Mouse (Mus musculus) embryonic facial prominence, embryonic 12.5 days (tissue): ENCODE measurements around the gene Ctnnd2. TPM values are rescaled to one million over a fixed set of nuclear protein-coding genes. Genes with fewer than 3 reads are reported as not detected.
"Not testable (repeated sequence)": the region's sequence is repeated elsewhere in the genome, so short reads cannot be mapped to it uniquely, and the experiment has no call there.

ENCODE experiments used
- ATAC-seq: fragments of 200-750 bp; cut with Nextera tagmentation; 2 replicates; pipeline ENCODE4 v1.8.0; 2017; ENCODE audit not compliant: insufficient number of reproducible peaks, insufficient read depth, low FRiP score, low TSS enrichment
- H3K27ac ChIP-seq: fragments of 300-500 bp; sonication (generic); 2 replicates; pipeline ENCODE4 v1.5.1; 2016; ENCODE audit warnings: mild to moderate bottlenecking
- H3K27me3 ChIP-seq: fragments of 300-500 bp; sonication (generic); 2 replicates; pipeline ENCODE4 v1.6.1; 2016; ENCODE audit warnings: mild to moderate bottlenecking, moderate library complexity
- H3K36me3 ChIP-seq: fragments of 300-500 bp; sonication (generic); 2 replicates; pipeline ENCODE4 v1.6.1; 2016; ENCODE audit warnings: mild to moderate bottlenecking
- H3K4me1 ChIP-seq: fragments of 300-500 bp; sonication (generic); 2 replicates; pipeline ENCODE4 v1.6.1; 2016
- H3K4me2 ChIP-seq: fragments of 300-500 bp; sonication (generic); replicated peaks from 2 replicates; pipeline ENCODE4 v1.6.1; 2016; ENCODE audit warnings: mild to moderate bottlenecking, moderate library complexity
- H3K4me3 ChIP-seq: fragments of 300-500 bp; sonication (generic); 2 replicates; pipeline ENCODE4 v1.5.1; 2016; ENCODE audit warnings: mild to moderate bottlenecking
- H3K9ac ChIP-seq: fragments of 300-500 bp; sonication (generic); 2 replicates; pipeline ENCODE4 v1.6.1; 2016; ENCODE audit warnings: mild to moderate bottlenecking, moderate library complexity
- H3K9me3 ChIP-seq: fragments of 300-500 bp; sonication (generic); 2 replicates; pipeline ENCODE4 v1.6.1; 2016; ENCODE audit warnings: mild to moderate bottlenecking, moderate library complexity
- WGBS: fragments of 180-500 bp; shearing (Covaris S2); methylation state at CpG from one replicate; pipeline ENCODE4 v1.1.7; 2016; 5-methylcytosine and 5-hydroxymethylcytosine counted together
- polyA plus RNA-seq: library from polyadenylated mRNA; unstranded; fragments of >200 nt; fragmentation: Nextera tagmentation; extraction: Ambion mirVana; gene quantifications from 2 replicates; pipeline ENCODE4 v1.2.1, GENCODE M21; 2016

Ctnnd2 gene
- polyA plus RNA-seq = 13.5 and 15.5 TPM in 2 replicates

DNA sequence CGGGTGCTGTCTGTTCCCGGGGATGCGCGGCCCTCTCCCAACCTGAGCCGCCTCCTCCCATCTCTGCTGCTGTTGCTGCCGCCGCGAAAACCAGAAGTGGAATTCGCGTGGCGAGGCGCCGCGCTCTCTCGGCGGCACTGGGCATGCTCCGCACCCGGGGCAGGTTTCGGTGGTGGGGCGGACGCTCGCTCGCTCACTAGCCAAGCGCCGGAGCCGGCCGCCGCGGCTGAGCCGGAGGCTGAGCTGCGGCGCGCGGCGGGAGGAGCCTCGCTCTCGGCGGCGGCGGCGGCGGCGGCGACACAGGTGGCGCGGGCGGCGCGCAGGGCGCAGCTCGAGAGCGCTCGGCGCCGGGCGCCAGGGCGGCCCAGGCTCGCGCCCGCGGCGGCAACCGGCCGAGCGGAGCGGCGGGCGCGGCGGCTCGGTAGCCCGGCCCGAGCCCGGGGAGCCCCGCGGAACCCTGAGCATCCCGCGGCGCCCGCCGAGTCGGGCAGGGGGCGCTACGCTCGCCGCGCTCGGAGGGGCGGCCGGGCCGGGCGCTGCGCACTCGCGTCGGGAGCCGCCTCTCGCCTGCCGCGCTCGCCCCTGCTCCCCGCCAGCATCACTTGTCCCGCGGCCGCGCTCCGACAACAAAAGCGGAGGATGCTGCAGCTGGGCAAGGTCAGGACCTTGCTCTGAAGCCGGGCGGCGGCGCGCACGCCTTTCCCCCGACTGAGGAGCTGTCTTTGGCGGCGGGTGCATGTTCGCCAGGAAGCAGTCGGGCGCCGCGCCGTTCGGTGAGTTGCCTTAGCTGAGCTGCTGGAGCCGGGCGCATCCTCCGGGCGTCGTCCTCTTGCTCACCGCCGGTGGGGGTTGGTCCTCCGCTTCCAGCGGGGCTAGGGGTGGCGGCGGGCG is at the start of gene Ctnnd2:
TSS of gene Ctnnd2 (plus strand) at position 203 of the 891 bp plus-strand sequence.
- Histone ChIP-seq H3K27me3 (peaks cover 30% of the 10 kb centered on the region), H3K4me1 (0 out of 2 replicates have a peak, but pooled peaks cover 3% of the 10 kb centered on the region), H3K9ac (peak within 1 kb of the TSS; percentile 57), H3K4me2 (peak within 1 kb of the TSS; percentile 98), H3K27ac (peak within 1 kb of the TSS; percentile 70), H3K36me3 (no peaks in the 10 kb centered on the region), H3K4me3 (peak within 1 kb of the TSS; percentile 65), H3K9me3 (no peaks in the 10 kb centered on the region)
- WGBS = under 1% methylated on average over 113 of the region's 136 CpGs
- ATAC-seq = peak; percentile 80

DNA sequence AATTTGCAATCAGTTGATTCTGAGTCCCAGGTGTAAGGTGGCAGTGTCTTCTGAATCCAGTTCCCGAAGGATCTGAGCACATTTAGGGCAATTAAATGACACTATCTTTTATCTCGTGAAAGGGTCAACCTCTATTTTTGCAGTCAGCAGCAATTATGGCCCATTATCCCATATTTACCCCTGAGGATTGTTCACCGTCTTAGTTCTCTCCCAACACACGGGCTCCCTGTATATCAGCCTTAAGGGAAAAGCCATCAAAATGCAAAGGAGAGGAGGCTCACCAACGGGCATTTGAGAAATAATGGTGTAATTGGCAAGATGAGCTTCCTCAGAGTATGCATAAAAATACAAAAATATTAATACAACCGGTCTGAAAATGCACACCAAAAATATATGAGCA is 41.7 kb upstream of the Ctnnd2 start:
- no peaks in the 10 kb centered on the region for H3K36me3 ChIP-seq
- no peak overlapping the region for H3K27ac ChIP-seq
- H3K27me3 ChIP-seq = no peaks in the 10 kb centered on the region
- H3K4me3 ChIP-seq = no peak overlapping the region
- no peak for ATAC-seq
- WGBS = 55% methylated on average over 6 of the region's 6 CpGs
- H3K9me3 ChIP-seq = no peaks in the 10 kb centered on the region
- no peaks in the 10 kb centered on the region for H3K4me1 ChIP-seq
- no peak overlapping the region for H3K4me2 ChIP-seq
- no peak overlapping the region for H3K9ac ChIP-seq

- 33% methylated on average over 1 of the region's 1 CpGs for WGBS
- H3K9ac ChIP-seq, H3K4me1 ChIP-seq, ATAC-seq, H3K4me3 ChIP-seq, H3K27ac ChIP-seq, H3K36me3 ChIP-seq, H3K9me3 ChIP-seq, H3K4me2 ChIP-seq, H3K27me3 ChIP-seq: not testable (repeated sequence)
Measured at GRCm38 (mm10) chr15:30139626-30140025, 32.8 kb upstream of the Ctnnd2 start.

DNA sequence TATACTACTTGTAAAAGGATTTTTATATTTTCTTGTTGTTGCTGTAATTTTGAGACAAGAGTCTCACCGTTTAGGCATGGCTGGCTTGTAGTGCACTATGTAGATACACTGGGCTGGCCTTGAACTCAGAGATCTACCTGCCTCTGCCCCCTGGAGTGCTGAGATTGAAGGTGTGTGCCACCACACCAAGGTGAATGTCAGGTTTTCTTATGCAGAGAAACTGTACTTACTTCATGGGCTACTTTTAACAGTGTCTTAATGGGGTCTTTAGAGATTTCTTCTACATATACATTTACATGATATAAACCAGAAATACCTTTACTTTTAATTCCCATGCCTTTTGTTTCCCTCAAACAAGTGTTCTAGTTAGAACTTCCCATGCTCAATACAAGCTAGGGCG is 27.0 kb upstream of the Ctnnd2 start:
- no peak for ATAC-seq
- Histone ChIP-seq H3K4me1 (no peaks in the 10 kb centered on the region), H3K27ac (no peak overlapping the region), H3K36me3 (no peaks in the 10 kb centered on the region), H3K4me2 (no peak overlapping the region), H3K9me3 (no peaks in the 10 kb centered on the region), H3K27me3 (no peaks in the 10 kb centered on the region), H3K4me3 (no peak overlapping the region), H3K9ac (no peak overlapping the region)
- WGBS = 89% methylated on average over 2 of the region's 2 CpGs

DNA sequence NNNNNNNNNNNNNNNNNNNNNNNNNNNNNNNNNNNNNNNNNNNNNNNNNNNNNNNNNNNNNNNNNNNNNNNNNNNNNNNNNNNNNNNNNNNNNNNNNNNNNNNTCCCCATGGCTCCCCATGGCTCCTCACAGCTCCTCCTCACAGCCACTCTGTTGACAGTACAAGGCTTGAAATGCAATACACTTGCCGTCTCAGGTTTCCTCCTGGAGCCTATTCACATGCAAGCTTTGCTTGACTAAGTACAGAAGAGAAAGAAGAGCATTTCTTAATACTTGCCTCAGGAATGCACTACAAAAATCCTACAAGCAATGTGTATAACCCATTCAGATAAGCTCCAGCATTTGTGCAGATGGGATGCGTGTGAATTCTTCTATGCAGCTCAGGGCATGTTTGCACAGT is 20.2 kb upstream of the Ctnnd2 start:
- Histone ChIP-seq H3K9ac (no peak overlapping the region), H3K4me2 (no peak overlapping the region), H3K9me3 (no peaks in the 10 kb centered on the region), H3K36me3 (no peaks in the 10 kb centered on the region), H3K27ac (no peak overlapping the region), H3K27me3 (no peaks in the 10 kb centered on the region), H3K4me1 (no peaks in the 10 kb centered on the region), H3K4me3 (no peak overlapping the region)
- WGBS = 35% methylated on average over 2 of the region's 2 CpGs
- no peak for ATAC-seq

DNA sequence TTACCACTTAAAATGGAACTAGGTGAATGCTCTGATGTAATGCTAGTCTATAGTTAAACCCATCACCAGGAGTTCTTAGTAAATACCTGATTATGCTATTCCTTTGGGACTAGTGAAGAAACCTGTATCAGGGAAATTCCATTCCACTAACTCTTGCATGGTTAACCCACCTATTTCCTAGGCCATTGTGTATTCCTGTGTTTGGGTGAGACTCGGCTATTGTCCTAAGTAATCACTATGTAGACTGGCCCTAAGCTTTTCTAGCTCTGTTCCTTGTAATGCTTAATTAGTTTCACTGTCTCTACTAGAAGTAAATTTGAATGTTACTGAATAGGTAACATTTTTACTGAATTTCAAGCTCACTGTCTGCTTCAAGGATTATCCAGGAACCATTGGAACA is 14.4 kb upstream of the Ctnnd2 start:
- 80% methylated on average over 1 of the region's 1 CpGs for WGBS
- no peak for ATAC-seq

DNA sequence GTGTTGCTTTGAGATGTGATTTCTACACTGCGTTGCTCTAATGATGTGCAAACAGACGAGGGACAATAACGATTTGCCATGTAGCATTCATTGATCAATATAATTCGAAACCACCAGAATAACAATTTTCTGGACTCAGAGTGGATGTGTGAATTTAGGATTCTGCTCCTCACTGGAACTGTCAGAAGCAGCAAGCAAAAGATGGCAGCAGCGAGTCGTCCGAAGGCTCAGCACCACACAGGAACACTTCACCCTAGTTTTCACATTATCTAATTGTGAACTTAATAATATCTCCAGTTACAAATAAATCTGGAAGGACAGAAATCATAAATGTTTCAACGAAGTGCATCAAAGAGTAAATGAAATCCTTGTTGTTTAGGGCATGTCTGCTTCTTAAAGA is 2.4 kb upstream of the Ctnnd2 start:
- 72% methylated on average over 8 of the region's 8 CpGs for WGBS
- no peaks in the 10 kb centered on the region for H3K9me3 ChIP-seq
- H3K27me3 ChIP-seq = peaks cover 27% of the 10 kb centered on the region
- no peak for ATAC-seq
- H3K9ac ChIP-seq = no peak overlapping the region
- no peak overlapping the region for H3K27ac ChIP-seq
- no peaks in the 10 kb centered on the region for H3K36me3 ChIP-seq
- 0 out of 2 replicates have a peak, but pooled peaks cover 3% of the 10 kb centered on the region for H3K4me1 ChIP-seq
- no peak overlapping the region for H3K4me3 ChIP-seq
- H3K4me2 ChIP-seq = no peak overlapping the region

More for the DNA sequence above, 14.4 kb upstream of the Ctnnd2 start:
- H3K4me2 ChIP-seq = no peak overlapping the region
- no peak overlapping the region for H3K4me3 ChIP-seq
- no peaks in the 10 kb centered on the region for H3K9me3 ChIP-seq
- H3K4me1 ChIP-seq = no peaks in the 10 kb centered on the region
- H3K27me3 ChIP-seq = no peaks in the 10 kb centered on the region
- no peaks in the 10 kb centered on the region for H3K36me3 ChIP-seq
- H3K27ac ChIP-seq = no peak overlapping the region
- H3K9ac ChIP-seq = no peak overlapping the region

- H3K27me3 ChIP-seq = peaks cover 30% of the 10 kb centered on the region
- ATAC-seq = no peak
- no peaks in the 10 kb centered on the region for H3K36me3 ChIP-seq
- 17% methylated on average over 11 of the region's 11 CpGs for WGBS
- H3K4me2 ChIP-seq = peak overlapping the region; percentile 98
- no peak overlapping the region for H3K27ac ChIP-seq
- 0 out of 2 replicates have a peak, but pooled peaks cover 3% of the 10 kb centered on the region for H3K4me1 ChIP-seq
- peak overlapping the region; percentile 57; the same call in 1 of the 2 replicates for H3K9ac ChIP-seq
- H3K4me3 ChIP-seq = peak overlapping the region; percentile 65
- no peaks in the 10 kb centered on the region for H3K9me3 ChIP-seq
Measured at GRCm38 (mm10) chr15:30171493-30172195, 749 bp upstream of the Ctnnd2 start.

- Histone ChIP-seq H3K9ac (peak overlapping the region; percentile 57), H3K4me3 (peak overlapping the region; percentile 65), H3K9me3 (no peaks in the 10 kb centered on the region), H3K36me3 (no peaks in the 10 kb centered on the region), H3K4me2 (peak overlapping the region; percentile 98), H3K4me1 (0 out of 2 replicates have a peak, but pooled peaks cover 3% of the 10 kb centered on the region), H3K27me3 (peaks cover 30% of the 10 kb centered on the region), H3K27ac (peak overlapping the region; percentile 70)
- under 1% methylated on average over 29 of the region's 29 CpGs for WGBS
- ATAC-seq = peak; percentile 72
Measured at GRCm38 (mm10) chr15:30173370-30173941, 1.1 kb downstream of the Ctnnd2 start.

DNA sequence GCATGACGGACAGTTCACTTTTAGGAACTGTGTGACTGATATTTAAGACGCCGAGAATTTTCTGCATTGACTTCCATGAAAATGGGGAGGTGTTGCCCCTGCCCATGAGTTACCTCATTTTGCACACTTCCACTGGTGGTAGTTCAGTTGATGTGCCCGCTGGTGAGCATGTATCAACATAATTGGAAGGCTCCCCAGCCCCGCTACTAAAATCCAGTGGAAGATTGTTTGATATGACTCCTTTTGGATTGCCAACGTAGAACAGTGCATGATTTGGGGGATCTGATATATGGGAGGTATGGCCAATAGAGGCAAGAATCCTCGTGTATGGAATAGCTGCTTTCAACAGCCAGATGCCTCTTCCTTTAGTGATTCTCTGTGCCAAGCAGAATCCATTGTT is 1.9 kb downstream of the Ctnnd2 start:
- no peaks in the 10 kb centered on the region for H3K36me3 ChIP-seq

DNA sequence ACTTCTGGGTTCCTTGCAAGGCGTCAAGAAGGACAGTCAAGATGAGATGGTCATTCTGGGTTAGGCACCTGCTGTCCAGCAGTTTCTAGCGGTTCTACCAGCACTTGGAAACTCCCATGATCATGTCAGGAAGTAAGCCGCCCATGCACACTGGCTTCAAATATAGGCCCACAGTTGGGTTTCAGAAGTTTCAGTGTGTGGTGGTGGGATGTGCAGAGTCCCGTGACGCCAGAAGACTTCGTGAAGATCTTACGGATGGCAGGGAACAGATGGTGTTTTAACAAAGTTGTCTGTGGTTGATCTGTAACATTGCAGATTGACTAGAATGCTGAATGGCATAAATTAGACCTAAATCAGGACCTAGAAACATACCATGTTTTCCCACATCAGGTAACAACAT is 11.6 kb downstream of the Ctnnd2 start:
- no peaks in the 10 kb centered on the region for H3K36me3 ChIP-seq
- no peak for ATAC-seq
- H3K27me3 ChIP-seq = no peaks in the 10 kb centered on the region
- no peak overlapping the region for H3K27ac ChIP-seq
- no peak overlapping the region for H3K4me2 ChIP-seq
- 91% methylated on average over 7 of the region's 7 CpGs for WGBS
- no peaks in the 10 kb centered on the region for H3K9me3 ChIP-seq
- no peak overlapping the region for H3K4me3 ChIP-seq
- no peaks in the 10 kb centered on the region for H3K4me1 ChIP-seq
- no peak overlapping the region for H3K9ac ChIP-seq

More for the DNA sequence above, 1.9 kb downstream of the Ctnnd2 start:
- peak overlapping the region; percentile 65 for H3K4me3 ChIP-seq
- H3K9ac ChIP-seq = no peak overlapping the region
- no peaks in the 10 kb centered on the region for H3K9me3 ChIP-seq
- peaks cover 30% of the 10 kb centered on the region for H3K27me3 ChIP-seq
- H3K4me1 ChIP-seq = 0 out of 2 replicates have a peak, but pooled peaks cover 3% of the 10 kb centered on the region
- WGBS = 48% methylated on average over 7 of the region's 7 CpGs
- no peak for ATAC-seq
- H3K27ac ChIP-seq = no peak overlapping the region
- H3K4me2 ChIP-seq = peak overlapping the region; percentile 98
